Mouse (Mus musculus): ENCODE data around the gene Nosip.

- no peak for TF ChIP-seq CTCF (IDR thresholded peaks at IDR 0.05; ENCODE audit: borderline replicate concordance, insufficient read depth, low read length)
- peak; percentile 87 for TF ChIP-seq POLR2A (IDR thresholded peaks at IDR 0.05; ENCODE audit: low read depth, low read length)
Measured at GRCm38 (mm10) chr7:45017242-45018061, 44.8 kb upstream of the Nosip start, which contains the start of gene Rras.
